Mouse (Mus musculus) heart, embryonic 16.5 days (tissue): ENCODE measurements at regions not wholly inside any gene's neighbourhood (a gene's known extent, or its start where the extent isn't known, plus 50 kb on each side); places are given as distances from the start of the nearest gene placed in this dataset.

ENCODE experiments used
- ATAC-seq: fragments of 200-750 bp; cut with Nextera tagmentation; replicated peaks from 2 replicates; pipeline ENCODE4 v1.8.0; 2017; ENCODE audit warnings: moderate number of reproducible peaks; ENCODE audit not compliant: insufficient read depth, low FRiP score; ENCODE audit errors: extremely low read depth
- H3K27ac ChIP-seq: fragments of 300-500 bp; sonication (generic); 2 replicates; pipeline ENCODE4 v1.5.1; 2014; ENCODE audit warnings: mild to moderate bottlenecking, low read length, control low read depth, moderate library complexity
- H3K27me3 ChIP-seq: fragments of 300-500 bp; sonication (generic); 2 replicates; pipeline ENCODE4 v1.6.1; 2014; ENCODE audit warnings: low read length, mixed read lengths; ENCODE audit not compliant: control insufficient read depth, insufficient read depth
- H3K36me3 ChIP-seq: fragments of 300-500 bp; sonication (generic); 2 replicates; pipeline ENCODE4 v1.6.1; 2014; ENCODE audit not compliant: control insufficient read depth, insufficient read depth
- H3K4me1 ChIP-seq: fragments of 300-500 bp; sonication (generic); 2 replicates; pipeline ENCODE4 v1.6.1; 2014; ENCODE audit warnings: low read length, mixed read lengths; ENCODE audit not compliant: control insufficient read depth, insufficient read depth
- H3K4me2 ChIP-seq: fragments of 300-500 bp; sonication (generic); 2 replicates; pipeline ENCODE4 v1.6.1; 2014; ENCODE audit warnings: low read depth, mild to moderate bottlenecking, control low read depth, low read length
- H3K4me3 ChIP-seq: fragments of 300-500 bp; sonication (generic); 2 replicates; pipeline ENCODE4 v1.5.1; 2014; ENCODE audit warnings: mild to moderate bottlenecking, control low read depth, low read length
- H3K9ac ChIP-seq: fragments of 300-500 bp; sonication (generic); 2 replicates; pipeline ENCODE4 v1.6.1; 2014; ENCODE audit warnings: low read length, control low read depth
- H3K9me3 ChIP-seq: fragments of 300-500 bp; sonication (generic); replicated peaks from 2 replicates; pipeline ENCODE4 v1.6.1; 2016; ENCODE audit warnings: low read length; ENCODE audit not compliant: control insufficient read depth
- WGBS: fragments of 180-500 bp; shearing (Covaris S2); extraction: QIAGEN DNeasy Blood & Tissue Kit; methylation state at CpG from one replicate; pipeline ENCODE4 v1.1.7; 2014; 5-methylcytosine and 5-hydroxymethylcytosine counted together

GRCm38 (mm10) chr12:28975249-28975648, 223.6 kb downstream of the Eipr1 start:
- Histone ChIP-seq H3K4me1 (no peaks in the 10 kb centered on the region), H3K27me3 (no peaks in the 10 kb centered on the region), H3K9me3 (no peaks in the 10 kb centered on the region; the same call in 1 of the 2 replicates), H3K4me2 (no peak overlapping the region), H3K9ac (no peak overlapping the region), H3K4me3 (no peak overlapping the region), H3K36me3 (no peaks in the 10 kb centered on the region), H3K27ac (no peak overlapping the region)
- WGBS = 87% methylated on average over 5 of the region's 5 CpGs
- no peak for ATAC-seq

- H3K27me3 ChIP-seq = no peaks in the 10 kb centered on the region
- no peak overlapping the region for H3K27ac ChIP-seq
- no peak overlapping the region for H3K4me2 ChIP-seq
- H3K9me3 ChIP-seq = no peaks in the 10 kb centered on the region
- no peaks in the 10 kb centered on the region for H3K4me1 ChIP-seq
- no peak for ATAC-seq
- H3K9ac ChIP-seq = no peak overlapping the region
- H3K4me3 ChIP-seq = no peak overlapping the region
- 66% methylated on average over 7 of the region's 7 CpGs for WGBS
- H3K36me3 ChIP-seq = no peaks in the 10 kb centered on the region
These were observed 228.1 kb downstream of the Eipr1 start for GRCm38 (mm10) chr12:28979679-28980078.

- no peaks in the 10 kb centered on the region for H3K9me3 ChIP-seq
- H3K9ac ChIP-seq = no peak overlapping the region
- no peaks in the 10 kb centered on the region for H3K36me3 ChIP-seq
- H3K4me2 ChIP-seq = no peak overlapping the region
- H3K27me3 ChIP-seq = no peaks in the 10 kb centered on the region
- H3K4me1 ChIP-seq = no peaks in the 10 kb centered on the region
- 77% methylated on average over 7 of the region's 7 CpGs for WGBS
- H3K27ac ChIP-seq = no peak overlapping the region
- no peak for ATAC-seq
- no peak overlapping the region for H3K4me3 ChIP-seq
These were observed 234.6 kb downstream of the Eipr1 start for GRCm38 (mm10) chr12:28986214-28986613.

- H3K36me3 ChIP-seq = no peaks in the 10 kb centered on the region
- no peaks in the 10 kb centered on the region for H3K9me3 ChIP-seq
- H3K27ac ChIP-seq = no peak overlapping the region
- H3K4me1 ChIP-seq = peaks cover 33% of the 10 kb centered on the region
- H3K4me2 ChIP-seq = peak overlapping the region; percentile 6; the same call in 1 of the 2 replicates
- H3K9ac ChIP-seq = 0 out of 2 replicates have a peak overlapping the region, but pooled peaks have one; percentile 21
- no peak overlapping the region for H3K4me3 ChIP-seq
- ATAC-seq = peak; percentile 70
- WGBS = 42% methylated on average over 15 of the region's 15 CpGs
- no peaks in the 10 kb centered on the region for H3K27me3 ChIP-seq
These were observed 246.0 kb downstream of the Eipr1 start for GRCm38 (mm10) chr12:28997474-28998192.

- Histone ChIP-seq H3K27me3 (no peaks in the 10 kb centered on the region), H3K9me3 (no peaks in the 10 kb centered on the region), H3K4me2 (peak overlapping the region; percentile 10; the same call in 1 of the 2 replicates), H3K4me3 (no peak overlapping the region), H3K36me3 (no peaks in the 10 kb centered on the region), H3K27ac (peak overlapping the region; percentile 43), H3K9ac (no peak overlapping the region), H3K4me1 (peaks cover 31% of the 10 kb centered on the region)
- peak; percentile 71 for ATAC-seq
- 20% methylated on average over 6 of the region's 6 CpGs for WGBS
These were observed 248.4 kb downstream of the Eipr1 start for GRCm38 (mm10) chr12:28999963-29000451.

- Histone ChIP-seq H3K9me3 (no peaks in the 10 kb centered on the region), H3K27ac (no peak overlapping the region), H3K27me3 (no peaks in the 10 kb centered on the region), H3K4me2 (0 out of 2 replicates have a peak overlapping the region, but pooled peaks have one; percentile 7), H3K9ac (no peak overlapping the region), H3K4me3 (no peak overlapping the region), H3K36me3 (no peaks in the 10 kb centered on the region), H3K4me1 (peaks cover 13% of the 10 kb centered on the region)
- WGBS = 72% methylated on average over 13 of the region's 13 CpGs
- no peak for ATAC-seq
These were observed 252.9 kb downstream of the Eipr1 start for GRCm38 (mm10) chr12:29004504-29004903.

- WGBS = 82% methylated on average over 9 of the region's 9 CpGs
These were observed 263.0 kb downstream of the Eipr1 start for GRCm38 (mm10) chr12:29014601-29015000.

GRCm38 (mm10) chr12:29015200-29015862, 263.7 kb downstream of the Eipr1 start:
- no peaks in the 10 kb centered on the region for H3K4me1 ChIP-seq
- no peaks in the 10 kb centered on the region for H3K36me3 ChIP-seq
- H3K9me3 ChIP-seq = no peaks in the 10 kb centered on the region
- no peak overlapping the region for H3K4me3 ChIP-seq
- H3K9ac ChIP-seq = no peak overlapping the region
- no peak overlapping the region for H3K27ac ChIP-seq
- WGBS = 48% methylated on average over 10 of the region's 10 CpGs
- H3K27me3 ChIP-seq = no peaks in the 10 kb centered on the region
- no peak overlapping the region for H3K4me2 ChIP-seq
- ATAC-seq = no peak

More at GRCm38 (mm10) chr12:29014601-29015000, 263.0 kb downstream of the Eipr1 start:
- H3K4me1 ChIP-seq = no peaks in the 10 kb centered on the region
- no peak overlapping the region for H3K4me3 ChIP-seq
- no peaks in the 10 kb centered on the region for H3K36me3 ChIP-seq
- ATAC-seq = no peak
- H3K27ac ChIP-seq = no peak overlapping the region
- no peaks in the 10 kb centered on the region for H3K9me3 ChIP-seq
- H3K4me2 ChIP-seq = no peak overlapping the region
- no peaks in the 10 kb centered on the region for H3K27me3 ChIP-seq
- no peak overlapping the region for H3K9ac ChIP-seq

- Histone ChIP-seq H3K27me3 (no peaks in the 10 kb centered on the region), H3K36me3 (no peaks in the 10 kb centered on the region), H3K4me1 (no peaks in the 10 kb centered on the region), H3K27ac (no peak overlapping the region), H3K4me3 (no peak overlapping the region), H3K9ac (no peak overlapping the region), H3K9me3 (no peaks in the 10 kb centered on the region), H3K4me2 (no peak overlapping the region)
- WGBS = 52% methylated on average over 5 of the region's 5 CpGs
- no peak for ATAC-seq
These were observed 269.5 kb downstream of the Eipr1 start for GRCm38 (mm10) chr12:29021152-29021551.
